Mouse (Mus musculus) CD4-positive naive resting alpha-beta T cell, adult 76 days (primary cell): ENCODE measurements around the gene Tmem205. TPM values are rescaled to one million over a fixed set of nuclear protein-coding genes. Genes with fewer than 3 reads are reported as not detected.

Experiments used
- total RNA-seq: library from RNA; stranded (reverse); gene quantifications from one replicate; pipeline ENCODE4 v1.2.4, GENCODE M21; 2023

Gene Tmem205
- not detected for total RNA-seq

GRCm38 (mm10) chr9:21927208-21927753 lies at the start of gene Tmem205, which contains the start of gene Ccdc159:
Gene Tmem205 (minus strand): TSS chr9:21927556.
Gene Ccdc159 (plus strand): TSS chr9:21927471.

GRCm38 (mm10) chr9:21963417-21963816 lies 36.1 kb upstream of the Tmem205 start, which contains the start of gene Epor:
Gene Epor (minus strand): TSS chr9:21963506.

GRCm38 (mm10) chr9:21955570-21956281 lies 28.4 kb upstream of the Tmem205 start, which contains the start of gene Swsap1:
Gene Swsap1 (plus strand): TSS chr9:21955755.

GRCm38 (mm10) chr9:21936692-21937570 lies 9.6 kb upstream of the Tmem205 start, which contains the start of gene Plppr2:
Gene Plppr2 (plus strand): TSS chr9:21937033.

GRCm38 (mm10) chr9:21918035-21918592 lies 9.2 kb downstream of the Tmem205 start, which contains the start of gene Rab3d:
Gene Rab3d (minus strand): TSS chr9:21918192.

Other genes starting within 250 kb of the Tmem205 start
- 45.3 TPM for gene Ldlr, start 204.1 kb downstream of the Tmem205 start, total RNA-seq
- gene Spc24, start 167.3 kb downstream of the Tmem205 start, total RNA-seq: 1.6 TPM
- not detected for gene Kank2, start 128.8 kb downstream of the Tmem205 start, total RNA-seq
- gene Angptl8, start 92.0 kb downstream of the Tmem205 start, total RNA-seq: not detected
- 6.3 TPM for gene Dock6, start 74.9 kb downstream of the Tmem205 start, total RNA-seq
- 6.6 TPM for gene Rab3d, start 9.4 kb downstream of the Tmem205 start, total RNA-seq
- gene Ccdc159, start 85 bp downstream of the Tmem205 start, total RNA-seq: not detected
- gene Plppr2, start 9.5 kb upstream of the Tmem205 start, total RNA-seq: 0.56 TPM
- 7.1 TPM for gene Swsap1, start 28.2 kb upstream of the Tmem205 start, total RNA-seq
- gene Epor, start 36.0 kb upstream of the Tmem205 start, total RNA-seq: 0.38 TPM
- not detected for gene Rgl3, start 61.9 kb upstream of the Tmem205 start, total RNA-seq
- not detected for gene Ccdc151, start 75.1 kb upstream of the Tmem205 start, total RNA-seq
- 72.4 TPM for gene Prkcsh, start 75.2 kb upstream of the Tmem205 start, total RNA-seq
- 0.15 TPM for gene Elavl3, start 124.5 kb upstream of the Tmem205 start, total RNA-seq
- not detected for gene Gm49318, start 143.7 kb upstream of the Tmem205 start, total RNA-seq
- gene Zfp653, start 143.8 kb upstream of the Tmem205 start, total RNA-seq: 26.8 TPM
- 29.2 TPM for gene Ecsit, start 157.9 kb upstream of the Tmem205 start, total RNA-seq
- gene Cnn1, start 171.7 kb upstream of the Tmem205 start, total RNA-seq: not detected
- gene Elof1, start 189.6 kb upstream of the Tmem205 start, total RNA-seq: 30.4 TPM
- gene Acp5, start 208.2 kb upstream of the Tmem205 start, total RNA-seq: 167 TPM
- gene Pigyl, start 229.3 kb upstream of the Tmem205 start, total RNA-seq: 11.3 TPM